8 mouse cellular contexts compared by ENCODE assay signal in the genomic region with DNA sequence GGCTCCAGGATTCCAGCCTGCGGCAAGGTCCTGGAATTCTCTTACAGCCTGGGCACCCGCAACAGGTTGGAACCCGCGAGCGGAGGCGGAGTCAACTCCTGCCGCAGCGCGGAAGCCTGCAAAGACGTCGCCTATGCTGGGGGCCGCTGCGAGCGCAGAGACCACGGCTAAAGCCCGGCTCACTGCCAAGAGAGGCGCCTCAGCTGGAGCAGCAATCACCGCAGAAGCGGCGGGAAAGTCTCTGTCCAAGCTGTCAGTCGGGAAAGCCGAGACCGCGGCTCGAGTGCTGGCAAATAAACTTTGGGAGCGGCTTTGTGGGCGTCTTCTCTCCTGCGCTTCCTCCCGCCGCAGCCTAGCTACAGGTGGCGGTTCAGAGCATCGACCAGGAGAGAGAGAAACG. TPM values are rescaled to one million over a fixed set of nuclear protein-coding genes. Genes with fewer than 3 reads are reported as not detected.
DNase-seq lines count a peak whose midpoint lies in the region; ATAC-seq and TF ChIP-seq lines count a peak whose summit lies in the region.

No protein-coding gene starts in this region.

- no peaks in the 10 kb centered on the region for H3K9me3 ChIP-seq in lung, embryonic 14.5 days (ENCODE audit: low read depth, low read length)
- H3K9me3 ChIP-seq in intestine, embryonic 16.5 days (ENCODE audit: control insufficient read depth, low read length), result no peaks in the 10 kb centered on the region
- no peaks in the 10 kb centered on the region for H3K9me3 ChIP-seq in midbrain, embryonic 11.5 days (ENCODE audit: control insufficient read depth, low read length)

- H3K27ac ChIP-seq in lung, embryonic 14.5 days (ENCODE audit: low read depth), result no peak overlapping the region
- no peak overlapping the region for H3K27ac ChIP-seq in embryonic fibroblast, embryonic 13.5 days (ENCODE audit: insufficient read depth, low read length)
- H3K27ac ChIP-seq in intestine, embryonic 16.5 days (ENCODE audit: low read length), result no peak overlapping the region
- H3K27ac ChIP-seq in midbrain, embryonic 11.5 days (ENCODE audit: low read depth, low read length), result no peak overlapping the region

- peaks cover 63% of the 10 kb centered on the region for H3K27me3 ChIP-seq in lung, embryonic 14.5 days (ENCODE audit: insufficient read depth, low read length)
- peaks cover 47% of the 10 kb centered on the region for H3K27me3 ChIP-seq in intestine, embryonic 16.5 days (replicated peaks; ENCODE audit: control insufficient read depth, insufficient read depth, low read length)
- peaks cover 54% of the 10 kb centered on the region for H3K27me3 ChIP-seq in midbrain, embryonic 11.5 days (ENCODE audit: control insufficient read depth, insufficient read depth, low read length)

- TF ChIP-seq POLR2A in embryonic fibroblast, embryonic 13.5 days (IDR thresholded peaks at IDR 0.05; ENCODE audit: low read depth, low read length), result no peak

- peak; percentile 68 for DNase-seq in lung, embryonic 14.5 days
- no peak for DNase-seq in lung, postnatal 25 days (ENCODE audit: low spot score)
- peak; percentile 87 for DNase-seq in midbrain, embryonic 11.5 days (ENCODE audit: low spot score, missing footprints)
- no peak for DNase-seq in spleen, postnatal 36 days (ENCODE audit: low spot score in 2 of 2)
- no peak for DNase-seq in gastrocnemius, adult 8-10 months (ENCODE audit: low spot score in 2 of 2)

- no peak for TF ChIP-seq CTCF in lung, embryonic 14.5 days (IDR thresholded peaks at IDR 0.05; ENCODE audit: low read depth)
- TF ChIP-seq CTCF in embryonic fibroblast, embryonic 13.5 days (IDR thresholded peaks at IDR 0.05; ENCODE audit: borderline replicate concordance, insufficient read depth, low read length), result no peak

- no peaks in the 10 kb centered on the region for H3K36me3 ChIP-seq in lung, embryonic 14.5 days (ENCODE audit: insufficient read depth)
- no peaks in the 10 kb centered on the region for H3K36me3 ChIP-seq in intestine, embryonic 16.5 days (ENCODE audit: control insufficient read depth, insufficient read depth, low read length)
- no peaks in the 10 kb centered on the region for H3K36me3 ChIP-seq in midbrain, embryonic 11.5 days (ENCODE audit: control insufficient read depth, insufficient read depth, low read length)

- peak overlapping the region; percentile 30 for H3K4me3 ChIP-seq in lung, embryonic 14.5 days (ENCODE audit: low read depth, low read length)
- H3K4me3 ChIP-seq in embryonic fibroblast, embryonic 13.5 days (ENCODE audit: insufficient read depth, low read length), result peak overlapping the region; percentile 21
- peak overlapping the region; percentile 46 for H3K4me3 ChIP-seq in intestine, embryonic 16.5 days (ENCODE audit: low read length)
- H3K4me3 ChIP-seq in midbrain, embryonic 11.5 days (ENCODE audit: low read depth, low read length), result peak overlapping the region; percentile 28

- peak; percentile 33; the same call in 1 of the 2 replicates for ATAC-seq in lung, embryonic 14.5 days (ENCODE audit: insufficient read depth)
- ATAC-seq in intestine, embryonic 16.5 days, result peak; percentile 42
- ATAC-seq in midbrain, embryonic 11.5 days (ENCODE audit: low FRiP score), result no peak
- ATAC-seq in inflammation-experienced regulatory T-cells, adult 6 months, result no peak

- 12% methylated on average over 32 of the region's 33 CpGs for whole genome bisulfite sequencing in lung, embryonic 14.5 days
- WGBS in intestine, embryonic 16.5 days, result 19% methylated on average over 33 of the region's 33 CpGs
- WGBS in midbrain, embryonic 11.5 days, result 14% methylated on average over 32 of the region's 33 CpGs

- H3K9ac ChIP-seq in lung, embryonic 14.5 days, result no peak overlapping the region
- no peak overlapping the region for H3K9ac ChIP-seq in intestine, embryonic 16.5 days (ENCODE audit: low read depth, low read length)
- H3K9ac ChIP-seq in midbrain, embryonic 11.5 days (ENCODE audit: low read length), result peak overlapping the region; percentile 9; the same call in 1 of the 2 replicates

- peak overlapping the region; percentile 61 for H3K4me2 ChIP-seq in lung, embryonic 14.5 days
- H3K4me2 ChIP-seq in intestine, embryonic 16.5 days (ENCODE audit: low read depth, low read length), result peak overlapping the region; percentile 57
- peak overlapping the region; percentile 55 for H3K4me2 ChIP-seq in midbrain, embryonic 11.5 days

- no peaks in the 10 kb centered on the region for H3K4me1 ChIP-seq in lung, embryonic 14.5 days (ENCODE audit: insufficient read depth)
- H3K4me1 ChIP-seq in embryonic fibroblast, embryonic 13.5 days (ENCODE audit: control insufficient read depth, insufficient read depth, low read length), result no peaks in the 10 kb centered on the region
- no peaks in the 10 kb centered on the region; the same call in 1 of the 2 replicates for H3K4me1 ChIP-seq in intestine, embryonic 16.5 days (ENCODE audit: control insufficient read depth, insufficient read depth, low read length)
- peaks cover 2% of the 10 kb centered on the region; the same call in 1 of the 2 replicates for H3K4me1 ChIP-seq in midbrain, embryonic 11.5 days (ENCODE audit: control insufficient read depth, insufficient read depth, low read length)

RNA-seq across cellular contexts. Expression of gene Irs4, which starts 3.3 kb away (rescaled TPM):
- polyA plus RNA-seq in lung, embryonic 14.5 days (2014; fragmentation: Nextera tagmentation; extraction: Ambion mirVana), result not detected in 2 replicates
- polyA plus RNA-seq in embryonic fibroblast, embryonic 13.5 days (2011; ENCODE audit: insufficient read length, low read depth, missing spikeins), result not detected in 2 replicates
- 0.11 and 0.20 TPM in 2 replicates for polyA plus RNA-seq in intestine, embryonic 16.5 days (2015; fragmentation: Nextera tagmentation; extraction: Ambion mirVana)
- 0.46 and 0.87 TPM in 2 replicates for polyA plus RNA-seq in midbrain, embryonic 11.5 days (2014; fragmentation: Nextera tagmentation; extraction: Ambion mirVana)
- not detected for polyA plus RNA-seq in inflammation-experienced regulatory T-cells, adult 6 months (2017; shearing (Covaris generic))
- not detected for total RNA-seq in gastrocnemius, adult 8-10 months (2022)

Comparison
In these comparisons a context has a peak if more than half of its experiments do, and no peak if none do; other contexts are left out.
1. DNase-seq: peak in lung, embryonic 14.5 days (single experiment) and midbrain, embryonic 11.5 days (single experiment); none in lung, postnatal 25 days (single experiment), spleen, postnatal 36 days (0 of 2) and gastrocnemius, adult 8-10 months (0 of 2).
2. ATAC-seq: peak in lung, embryonic 14.5 days (single experiment) and intestine, embryonic 16.5 days (single experiment); none in midbrain, embryonic 11.5 days (single experiment) and inflammation-experienced regulatory T-cells, adult 6 months (single experiment).
3. Peak in every context shown above with its lines, with median percentiles within 50 percentile points of each other: H3K4me2 ChIP-seq and H3K4me3 ChIP-seq.